Mouse (Mus musculus): ENCODE results near the gene Thumpd2. TPM values are rescaled to one million over a fixed set of nuclear protein-coding genes. Genes with fewer than 3 reads are reported as not detected.

Gene Thumpd2
- polyA plus RNA-seq, 1 experiment from 2014 or later: 9.0 TPM

- H3K4me1 ChIP-seq (replicated peaks; ENCODE audit: control insufficient read depth, insufficient read depth, low read length): peaks cover 6% of the 10 kb centered on the region
- no peak overlapping the region for H3K4me2 ChIP-seq (ENCODE audit: low read length)
- WGBS: 86% methylated on average over 6 of the region's 6 CpGs
- no peak overlapping the region for H3K4me3 ChIP-seq (replicated peaks; ENCODE audit: low read length)
- H3K9me3 ChIP-seq (ENCODE audit: control insufficient read depth, low read length): no peaks in the 10 kb centered on the region
- no peak overlapping the region for H3K27ac ChIP-seq (ENCODE audit: low read length)
- no peak for ATAC-seq
- H3K36me3 ChIP-seq (ENCODE audit: control insufficient read depth, insufficient read depth): no peaks in the 10 kb centered on the region
- no peak overlapping the region for H3K9ac ChIP-seq (replicated peaks; ENCODE audit: low read depth, low read length)
- H3K27me3 ChIP-seq (replicated peaks; ENCODE audit: control insufficient read depth, insufficient read depth, low read length): no peaks in the 10 kb centered on the region
These were observed 2.5 kb downstream of the Thumpd2 start for GRCm38 (mm10) chr17:81062349-81062871.

DNA sequence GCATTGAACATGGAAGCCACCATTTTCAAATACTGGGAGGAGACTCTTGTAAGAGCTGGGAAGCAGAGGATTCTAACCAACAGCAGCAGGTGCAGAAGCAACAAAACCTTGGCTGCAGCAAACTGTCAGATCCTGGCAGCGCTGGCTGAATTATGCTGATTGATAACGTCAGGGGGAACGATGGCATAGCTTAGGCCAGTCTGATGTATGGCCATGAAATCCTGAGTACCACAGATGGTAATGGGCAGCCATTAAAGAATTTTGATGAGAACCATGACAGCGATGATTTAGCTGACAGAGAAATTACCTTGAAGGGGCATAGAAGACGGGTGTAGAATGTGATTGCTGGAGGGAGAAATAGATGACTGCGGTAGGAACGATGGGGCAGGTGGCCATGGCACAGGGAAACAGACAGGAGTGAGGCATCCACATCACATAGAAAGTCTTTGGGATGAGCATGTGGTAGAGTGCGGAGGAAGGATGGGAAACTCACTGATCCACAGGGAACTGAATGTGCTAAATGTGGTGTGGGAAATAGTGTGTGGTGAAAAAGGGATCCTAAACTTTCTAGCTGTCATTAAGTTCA lies 8.0 kb downstream of the Thumpd2 start:
- no peak overlapping the region for H3K27ac ChIP-seq (ENCODE audit: low read length)
- H3K36me3 ChIP-seq (ENCODE audit: control insufficient read depth, insufficient read depth): 0 out of 2 replicates have a peak, but pooled peaks cover 4% of the 10 kb centered on the region
- no peak for ATAC-seq
- H3K4me1 ChIP-seq (replicated peaks; ENCODE audit: control insufficient read depth, insufficient read depth, low read length): no peaks in the 10 kb centered on the region
- H3K27me3 ChIP-seq (replicated peaks; ENCODE audit: control insufficient read depth, insufficient read depth, low read length): no peaks in the 10 kb centered on the region
- H3K4me2 ChIP-seq (ENCODE audit: low read length): no peak overlapping the region
- H3K9me3 ChIP-seq (ENCODE audit: control insufficient read depth, low read length): no peaks in the 10 kb centered on the region
- WGBS: 86% methylated on average over 8 of the region's 8 CpGs
- H3K9ac ChIP-seq (replicated peaks; ENCODE audit: low read depth, low read length): no peak overlapping the region
- no peak overlapping the region for H3K4me3 ChIP-seq (replicated peaks; ENCODE audit: low read length)

GRCm38 (mm10) chr17:81056035-81056434 lies 8.8 kb downstream of the Thumpd2 start:
- no peaks in the 10 kb centered on the region for H3K4me1 ChIP-seq (replicated peaks; ENCODE audit: control insufficient read depth, insufficient read depth, low read length)
- H3K9me3 ChIP-seq (ENCODE audit: control insufficient read depth, low read length): no peaks in the 10 kb centered on the region
- 76% methylated on average over 3 of the region's 3 CpGs for WGBS
- no peak overlapping the region for H3K4me2 ChIP-seq (ENCODE audit: low read length)
- H3K4me3 ChIP-seq (replicated peaks; ENCODE audit: low read length): no peak overlapping the region
- H3K9ac ChIP-seq (replicated peaks; ENCODE audit: low read depth, low read length): no peak overlapping the region
- 0 out of 2 replicates have a peak, but pooled peaks cover 4% of the 10 kb centered on the region for H3K36me3 ChIP-seq (ENCODE audit: control insufficient read depth, insufficient read depth)
- no peak overlapping the region for H3K27ac ChIP-seq (ENCODE audit: low read length)
- no peak for ATAC-seq
- no peaks in the 10 kb centered on the region for H3K27me3 ChIP-seq (replicated peaks; ENCODE audit: control insufficient read depth, insufficient read depth, low read length)

GRCm38 (mm10) chr17:81055522-81055921 lies 9.4 kb downstream of the Thumpd2 start:
- Histone ChIP-seq H3K9me3 (ENCODE audit: control insufficient read depth, low read length) (no peaks in the 10 kb centered on the region), H3K4me2 (ENCODE audit: low read length) (no peak overlapping the region), H3K4me3 (replicated peaks; ENCODE audit: low read length) (no peak overlapping the region), H3K36me3 (ENCODE audit: control insufficient read depth, insufficient read depth) (0 out of 2 replicates have a peak, but pooled peaks cover 4% of the 10 kb centered on the region), H3K27me3 (replicated peaks; ENCODE audit: control insufficient read depth, insufficient read depth, low read length) (no peaks in the 10 kb centered on the region), H3K27ac (ENCODE audit: low read length) (no peak overlapping the region), H3K4me1 (replicated peaks; ENCODE audit: control insufficient read depth, insufficient read depth, low read length) (no peaks in the 10 kb centered on the region), H3K9ac (replicated peaks; ENCODE audit: low read depth, low read length) (no peak overlapping the region)
- 88% methylated on average over 5 of the region's 5 CpGs for WGBS
- no peak for ATAC-seq

DNA sequence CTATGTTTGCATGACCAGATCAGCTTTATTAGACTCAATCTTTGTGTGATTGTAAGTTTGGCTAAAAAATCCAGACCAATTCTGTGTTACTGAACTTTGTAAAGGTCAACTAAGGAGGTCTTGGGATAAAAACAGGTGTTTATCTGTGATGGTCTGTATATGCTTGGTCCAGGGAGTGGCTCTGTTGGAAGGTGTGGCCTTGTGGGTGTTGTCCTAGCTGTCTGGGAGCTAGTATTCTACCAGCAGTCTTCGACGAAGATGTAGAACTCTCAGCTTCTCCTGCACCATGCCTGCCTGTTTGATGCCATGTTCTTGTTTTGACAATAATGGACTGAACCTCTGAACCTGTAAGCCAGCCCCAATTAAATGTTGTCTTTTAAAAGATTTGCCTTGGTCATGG lies 11.6 kb downstream of the Thumpd2 start:
- Histone ChIP-seq H3K9me3 (ENCODE audit: control insufficient read depth, low read length) (no peaks in the 10 kb centered on the region), H3K9ac (replicated peaks; ENCODE audit: low read depth, low read length) (no peak overlapping the region), H3K27ac (ENCODE audit: low read length) (no peak overlapping the region), H3K36me3 (ENCODE audit: control insufficient read depth, insufficient read depth) (0 out of 2 replicates have a peak, but pooled peaks cover 4% of the 10 kb centered on the region), H3K4me3 (replicated peaks; ENCODE audit: low read length) (no peak overlapping the region), H3K4me1 (replicated peaks; ENCODE audit: control insufficient read depth, insufficient read depth, low read length) (no peaks in the 10 kb centered on the region), H3K27me3 (replicated peaks; ENCODE audit: control insufficient read depth, insufficient read depth, low read length) (no peaks in the 10 kb centered on the region), H3K4me2 (ENCODE audit: low read length) (no peak overlapping the region)
- WGBS: 97% methylated on average over 2 of the region's 2 CpGs
- no peak for ATAC-seq

DNA sequence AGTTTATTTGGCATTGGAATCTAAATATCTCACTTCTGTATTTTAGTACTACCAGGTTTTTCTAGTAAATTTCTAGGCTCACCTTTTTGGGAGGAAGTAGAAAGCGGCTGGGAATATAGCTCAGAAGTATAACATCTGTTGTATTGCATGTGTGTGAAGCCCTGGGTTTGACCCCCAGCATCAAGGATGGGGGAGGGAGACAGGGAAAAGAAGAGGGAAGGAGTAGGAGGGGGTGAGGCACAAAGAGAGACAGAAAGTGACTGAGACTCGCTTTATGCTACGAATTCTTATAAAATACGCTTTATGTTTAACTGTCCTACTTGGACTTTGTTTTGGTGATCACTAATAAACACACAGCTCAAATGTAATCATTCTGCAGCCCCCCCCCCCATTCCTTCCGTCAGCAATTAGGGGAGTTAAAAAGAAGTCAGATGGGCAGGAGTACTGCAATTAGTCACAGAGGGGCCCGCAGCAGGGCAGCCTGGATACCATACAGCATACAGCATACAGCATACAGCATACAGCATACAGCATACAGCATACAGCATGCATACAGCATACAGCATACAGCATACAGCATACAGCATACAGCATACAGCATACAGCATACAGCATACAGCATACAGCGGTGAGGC lies 16.8 kb downstream of the Thumpd2 start:
- H3K4me2 ChIP-seq (ENCODE audit: low read length): no peak overlapping the region
- no peak overlapping the region for H3K4me3 ChIP-seq (replicated peaks; ENCODE audit: low read length)
- H3K9ac ChIP-seq (replicated peaks; ENCODE audit: low read depth, low read length): no peak overlapping the region
- H3K9me3 ChIP-seq (ENCODE audit: control insufficient read depth, low read length): no peaks in the 10 kb centered on the region
- WGBS: 75% methylated on average over 7 of the region's 7 CpGs
- H3K4me1 ChIP-seq (replicated peaks; ENCODE audit: control insufficient read depth, insufficient read depth, low read length): no peaks in the 10 kb centered on the region
- H3K36me3 ChIP-seq (ENCODE audit: control insufficient read depth, insufficient read depth): no peaks in the 10 kb centered on the region
- H3K27ac ChIP-seq (ENCODE audit: low read length): no peak overlapping the region
- ATAC-seq: no peak
- H3K27me3 ChIP-seq (replicated peaks; ENCODE audit: control insufficient read depth, insufficient read depth, low read length): no peaks in the 10 kb centered on the region

DNA sequence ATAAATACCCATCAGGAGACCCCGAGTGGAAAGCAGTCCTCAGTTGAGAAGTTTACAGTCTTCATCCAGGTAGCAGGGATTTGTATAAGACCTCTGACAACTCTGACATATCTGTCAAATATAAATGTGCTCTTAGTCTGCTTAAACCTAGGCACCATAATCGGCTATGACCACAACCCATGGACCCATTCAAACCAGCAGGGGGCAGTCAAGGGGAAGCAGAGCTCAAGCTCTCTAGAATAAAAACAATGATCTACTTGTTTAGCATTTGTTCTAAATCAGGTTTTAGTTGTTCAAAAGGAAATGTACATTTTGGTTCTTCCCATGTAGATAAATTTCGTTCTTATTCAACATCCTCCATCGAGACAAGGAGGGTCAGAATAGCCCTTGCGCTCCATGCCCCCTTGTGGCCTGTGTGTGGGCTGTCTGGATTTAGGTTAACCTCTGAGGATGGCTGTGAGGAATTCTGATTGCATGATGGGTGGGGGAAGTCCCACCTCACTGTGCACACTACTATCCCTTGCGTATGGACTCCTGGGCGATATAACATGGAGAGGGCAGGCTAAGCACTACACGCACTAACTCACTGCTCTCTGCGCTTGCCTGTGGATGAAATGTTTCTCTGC lies 19.2 kb downstream of the Thumpd2 start:
- no peaks in the 10 kb centered on the region for H3K4me1 ChIP-seq (replicated peaks; ENCODE audit: control insufficient read depth, insufficient read depth, low read length)
- H3K9me3 ChIP-seq (ENCODE audit: control insufficient read depth, low read length): no peaks in the 10 kb centered on the region
- 0 out of 2 replicates have a peak, but pooled peaks cover 2% of the 10 kb centered on the region for H3K36me3 ChIP-seq (ENCODE audit: control insufficient read depth, insufficient read depth)
- H3K27ac ChIP-seq (ENCODE audit: low read length): no peak overlapping the region
- 90% methylated on average over 9 of the region's 9 CpGs for WGBS
- ATAC-seq: no peak
- no peak overlapping the region for H3K4me3 ChIP-seq (replicated peaks; ENCODE audit: low read length)
- H3K4me2 ChIP-seq (ENCODE audit: low read length): no peak overlapping the region
- H3K27me3 ChIP-seq (replicated peaks; ENCODE audit: control insufficient read depth, insufficient read depth, low read length): no peaks in the 10 kb centered on the region
- H3K9ac ChIP-seq (replicated peaks; ENCODE audit: low read depth, low read length): no peak overlapping the region

DNA sequence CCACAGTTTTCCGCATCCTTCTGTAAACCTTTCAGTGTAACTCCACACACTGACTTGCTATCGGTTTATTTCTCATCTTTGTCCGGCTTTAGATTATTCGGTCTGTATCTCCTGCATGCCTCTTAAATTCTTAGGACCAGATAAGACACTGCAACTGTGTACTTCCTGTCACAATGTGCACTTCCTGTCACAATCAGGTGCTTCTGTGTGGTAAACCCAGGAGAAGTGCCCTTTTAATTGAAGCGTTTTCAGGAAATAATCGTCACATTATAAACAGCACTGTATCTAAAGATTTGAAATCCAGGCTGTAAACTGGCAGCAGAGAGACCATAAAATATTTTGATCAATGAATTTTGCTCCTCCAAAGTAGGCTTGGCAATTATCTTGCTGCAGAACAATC lies 19.8 kb downstream of the Thumpd2 start:
- Histone ChIP-seq H3K4me1 (replicated peaks; ENCODE audit: control insufficient read depth, insufficient read depth, low read length) (no peaks in the 10 kb centered on the region), H3K9me3 (ENCODE audit: control insufficient read depth, low read length) (no peaks in the 10 kb centered on the region), H3K4me3 (replicated peaks; ENCODE audit: low read length) (no peak overlapping the region), H3K36me3 (ENCODE audit: control insufficient read depth, insufficient read depth) (0 out of 2 replicates have a peak, but pooled peaks cover 2% of the 10 kb centered on the region), H3K4me2 (ENCODE audit: low read length) (no peak overlapping the region), H3K27ac (ENCODE audit: low read length) (no peak overlapping the region), H3K9ac (replicated peaks; ENCODE audit: low read depth, low read length) (no peak overlapping the region), H3K27me3 (replicated peaks; ENCODE audit: control insufficient read depth, insufficient read depth, low read length) (no peaks in the 10 kb centered on the region)
- ATAC-seq: no peak
- WGBS: 98% methylated on average over 6 of the region's 6 CpGs

DNA sequence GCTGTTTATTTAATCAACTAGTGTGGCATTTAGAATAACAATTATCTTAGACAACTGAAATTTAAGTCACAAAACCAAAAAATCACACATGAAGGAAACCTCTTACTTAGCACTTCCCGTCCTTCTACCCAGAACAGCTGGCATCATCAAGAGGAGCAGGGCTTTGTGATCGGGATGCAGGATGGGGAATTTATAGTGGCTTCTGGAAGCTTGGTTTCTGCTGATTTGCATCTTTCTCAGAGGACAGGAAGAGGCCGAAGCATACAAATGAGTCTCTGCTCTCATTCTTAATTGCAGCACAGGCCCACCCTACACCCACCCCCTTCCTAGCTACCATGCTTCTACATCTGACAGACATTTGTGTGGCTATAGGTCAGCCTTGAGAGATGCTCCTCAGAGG lies 20.5 kb downstream of the Thumpd2 start:
- Histone ChIP-seq H3K9ac (replicated peaks; ENCODE audit: low read depth, low read length) (no peak overlapping the region), H3K36me3 (ENCODE audit: control insufficient read depth, insufficient read depth) (0 out of 2 replicates have a peak, but pooled peaks cover 2% of the 10 kb centered on the region), H3K27ac (ENCODE audit: low read length) (peak overlapping the region; percentile 52; the same call in 1 of the 2 replicates), H3K4me1 (replicated peaks; ENCODE audit: control insufficient read depth, insufficient read depth, low read length) (no peaks in the 10 kb centered on the region), H3K9me3 (ENCODE audit: control insufficient read depth, low read length) (no peaks in the 10 kb centered on the region), H3K4me3 (replicated peaks; ENCODE audit: low read length) (no peak overlapping the region), H3K27me3 (replicated peaks; ENCODE audit: control insufficient read depth, insufficient read depth, low read length) (no peaks in the 10 kb centered on the region), H3K4me2 (ENCODE audit: low read length) (no peak overlapping the region)
- ATAC-seq: peak; percentile 68
- 54% methylated on average over 3 of the region's 3 CpGs for WGBS
